Mouse (Mus musculus) erythroblast, adult 5-6 weeks (primary cell): ENCODE measurements around the gene Klhl9. TPM values are rescaled to one million over a fixed set of nuclear protein-coding genes. Genes with fewer than 3 reads are reported as not detected.

Experiments
- ATAC-seq: replicated peaks from 2 replicates; pipeline ENCODE4 v1.8.0; 2016; ENCODE audit warnings: moderate number of reproducible peaks, mild to moderate bottlenecking, moderate TSS enrichment, inconsistent platforms; ENCODE audit not compliant: poor library complexity, low FRiP score, severe bottlenecking
- total RNA-seq, 2 experiments: library from RNA; stranded (forward) in 1 of 2; stranded (reverse) in 1 of 2; fragments of 150-400 nt in 1 of 2; fragments of 200-764, 138-1000 nt in 1 of 2; gene quantifications; 2 replicates each; pipeline versions ENCODE4 v1.2.3 to v1.2.4; 2015 to 2017; ENCODE audit warnings: low replicate concordance in 2 of 2

The Klhl9 gene
- total RNA-seq, 2 experiments from 2014 or later, result 26.3 to 29.5 TPM

DNA sequence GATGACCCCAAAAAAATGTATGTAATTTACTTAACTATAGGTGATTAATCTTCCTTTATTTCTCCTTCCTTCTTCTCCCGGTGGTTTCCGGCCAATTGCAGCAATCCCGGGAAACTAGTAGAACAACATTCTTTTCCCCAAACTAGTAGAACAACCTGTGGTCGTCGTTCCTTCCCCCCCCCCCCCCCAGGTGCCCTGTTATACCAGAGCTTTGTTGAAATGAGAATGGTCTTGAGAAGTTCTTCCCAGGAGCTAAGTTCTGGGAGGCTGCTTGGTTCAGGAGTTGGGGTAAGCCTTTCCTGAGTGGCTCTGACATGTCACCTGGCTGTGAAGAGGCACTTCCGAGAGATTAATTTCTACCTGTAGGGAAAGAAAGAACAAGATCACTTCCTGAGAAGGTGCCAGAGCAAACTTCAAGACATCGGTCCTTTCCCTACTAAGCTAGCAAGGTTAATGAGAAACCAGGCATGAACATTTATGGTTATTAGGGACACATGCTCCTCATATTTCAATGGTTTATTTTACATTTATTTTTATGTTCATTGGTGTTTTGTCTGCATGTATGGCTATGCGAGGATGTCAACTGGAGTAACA, 1.3 kb upstream of the Klhl9 start:
- no peak for ATAC-seq

DNA sequence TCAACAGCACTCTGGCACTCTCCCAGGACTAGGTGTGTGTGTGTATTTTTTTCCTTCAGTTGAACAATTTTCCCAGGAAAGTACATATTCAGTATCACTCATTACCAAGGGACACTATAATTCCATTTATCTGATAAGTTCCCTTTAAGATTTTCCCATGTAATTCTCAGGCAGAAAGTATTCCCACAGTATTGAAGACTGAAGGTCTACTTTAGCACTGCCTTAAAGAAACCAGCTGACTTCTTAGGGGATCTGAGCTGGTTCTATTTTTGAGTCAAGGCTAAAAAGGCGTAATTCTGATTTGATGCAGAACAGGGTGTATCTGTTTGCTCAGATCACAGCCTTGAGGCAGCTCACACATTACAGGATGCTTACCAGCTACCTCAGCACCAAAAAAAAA, 3.5 kb downstream of the Klhl9 start:
- no peak for ATAC-seq

DNA sequence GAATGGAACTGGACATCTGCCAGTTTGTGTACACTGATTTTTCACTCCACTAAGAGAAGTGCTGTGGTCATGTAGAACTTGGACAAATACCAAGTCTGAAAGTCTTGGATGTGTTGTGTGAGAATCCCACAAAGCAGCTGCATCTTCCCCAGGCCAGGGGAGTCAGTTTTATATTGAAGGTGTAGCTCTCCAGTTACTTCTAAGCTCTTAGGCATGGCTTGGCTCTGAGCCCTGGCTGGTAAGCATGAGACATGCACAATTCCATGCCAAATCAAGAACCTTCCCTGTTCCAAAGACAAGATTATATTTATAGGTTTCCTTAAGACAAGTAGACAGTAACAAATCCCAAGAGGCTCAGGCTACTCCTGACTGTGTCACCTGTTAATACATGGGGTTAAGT, 7.2 kb downstream of the Klhl9 start:
- no peak for ATAC-seq

DNA sequence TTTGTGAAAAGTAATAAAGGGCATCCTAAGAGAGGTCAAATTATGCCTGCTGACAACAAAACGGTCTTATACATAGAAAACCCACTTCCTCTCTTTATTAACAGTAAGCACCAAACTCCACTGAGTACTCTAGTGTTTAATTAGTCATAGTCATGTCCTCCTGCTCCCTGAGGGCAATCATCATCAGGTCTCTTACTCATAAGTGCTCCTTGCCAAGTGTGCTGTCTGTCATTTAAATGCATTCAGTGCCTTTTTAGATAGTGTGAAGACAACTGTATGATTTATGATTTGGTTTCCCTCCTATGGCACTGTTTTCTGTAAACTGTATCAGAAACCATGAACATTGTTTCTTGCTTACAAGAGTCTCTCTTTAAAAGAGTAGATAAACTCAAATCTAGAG, 8.0 kb downstream of the Klhl9 start:
- no peak for ATAC-seq

DNA sequence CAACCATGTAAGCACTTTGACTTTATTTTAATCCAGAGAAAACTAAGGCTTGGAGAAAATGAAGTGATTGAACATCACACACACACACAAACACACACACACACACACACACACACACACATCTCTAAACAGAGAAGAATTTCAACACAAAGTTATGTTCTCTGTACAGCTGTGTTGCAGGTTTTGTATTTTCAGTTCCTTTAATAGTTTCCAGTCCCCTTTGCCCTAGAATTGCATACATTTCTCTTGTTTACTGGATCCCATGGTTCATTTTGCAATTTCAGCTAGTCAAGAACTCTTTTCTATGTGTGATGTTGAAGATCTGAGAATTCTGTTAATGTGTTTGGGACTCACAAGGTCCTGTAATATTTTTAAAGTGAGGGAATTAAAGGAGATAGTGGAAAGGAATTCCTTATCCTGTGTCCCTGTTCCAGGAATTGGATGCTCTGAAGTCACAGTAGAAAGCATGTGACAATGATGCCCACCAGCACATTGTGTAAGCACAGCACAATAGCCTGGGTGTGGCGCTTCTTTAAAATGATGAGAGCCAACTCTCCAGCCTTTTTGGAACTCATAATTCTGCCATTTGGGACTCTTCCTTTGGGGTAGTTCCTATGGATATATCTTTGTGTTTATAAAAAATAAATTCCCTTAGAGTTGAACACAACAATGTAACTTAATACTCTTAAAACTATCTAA, 15.0 kb downstream of the Klhl9 start:
- no peak for ATAC-seq

DNA sequence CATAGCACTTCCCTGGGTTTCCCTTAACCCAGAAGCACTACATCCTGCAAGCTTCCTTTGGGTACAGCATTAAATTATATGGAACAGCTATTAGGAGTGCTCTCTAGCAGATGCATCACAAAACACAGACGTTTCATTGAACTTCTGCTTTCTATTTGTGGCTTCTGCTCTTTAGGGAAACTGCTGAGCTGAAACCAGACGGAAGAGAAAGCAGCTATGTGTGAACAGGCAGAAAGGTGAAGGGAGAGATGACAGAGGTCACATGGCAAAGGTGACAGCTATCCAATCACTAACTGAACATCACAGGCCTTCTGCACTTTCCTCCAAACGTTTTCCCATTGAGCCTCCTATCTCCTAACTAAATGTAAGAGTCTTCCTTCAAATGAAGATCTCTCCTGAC, 16.3 kb downstream of the Klhl9 start:
- ATAC-seq, result no peak

DNA sequence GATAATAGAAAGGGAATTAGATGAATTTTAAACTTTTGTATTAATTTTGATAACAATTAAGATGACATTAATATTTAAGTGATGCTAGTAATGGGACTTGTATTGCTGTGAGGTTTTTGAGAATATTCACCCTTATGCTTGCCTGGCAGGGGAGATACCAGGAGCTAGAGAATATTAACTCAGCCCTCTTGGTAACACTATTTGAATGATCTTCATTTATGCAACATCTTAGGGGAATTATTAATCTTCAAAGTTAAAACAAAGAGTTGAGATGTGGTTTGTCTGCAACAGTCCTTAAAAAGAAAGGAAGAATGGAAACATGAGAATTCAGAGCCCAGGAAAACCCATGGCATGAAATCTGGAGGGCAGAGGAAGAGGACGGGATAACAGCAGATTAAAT, 23.0 kb downstream of the Klhl9 start:
- no peak for ATAC-seq

DNA sequence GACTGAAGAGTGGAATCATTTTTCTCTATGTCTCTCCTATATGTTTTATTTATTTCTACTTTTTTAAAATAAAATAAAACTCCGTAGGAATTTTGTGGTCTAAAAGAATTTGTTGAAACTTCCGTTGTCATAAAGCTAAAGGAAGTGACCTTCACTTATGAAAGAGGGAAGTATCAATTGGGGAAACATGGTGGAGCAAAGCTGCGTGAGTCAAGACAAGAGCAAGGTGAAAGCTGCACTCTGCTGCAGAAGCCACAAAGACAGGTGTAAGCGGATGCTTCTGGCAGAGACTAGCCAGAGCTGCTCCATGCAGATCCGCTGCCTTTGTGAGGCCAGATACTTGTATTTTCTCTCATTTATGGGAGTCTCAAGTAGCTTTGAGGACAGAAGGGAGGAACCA, 23.5 kb downstream of the Klhl9 start:
- ATAC-seq, result no peak

DNA sequence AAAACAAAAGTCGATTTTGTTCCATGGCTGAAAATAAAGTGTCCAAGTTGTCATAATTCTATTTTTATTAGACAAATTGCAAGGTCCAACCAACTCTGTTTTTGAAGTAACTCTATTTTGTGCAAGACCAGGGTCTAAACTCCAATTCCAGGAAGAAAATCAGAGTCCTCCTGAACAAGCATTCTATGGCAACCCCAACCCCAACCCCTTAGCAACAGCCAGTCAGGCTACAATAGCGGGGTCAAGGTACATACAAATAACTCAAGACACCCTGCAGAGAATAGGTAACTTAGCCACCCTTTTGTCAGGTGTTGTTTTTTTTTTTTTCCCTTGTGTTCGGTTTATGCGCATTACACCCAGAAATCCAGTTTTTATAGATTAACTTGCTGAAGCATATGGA, 24.5 kb downstream of the Klhl9 start:
- ATAC-seq, result no peak

DNA sequence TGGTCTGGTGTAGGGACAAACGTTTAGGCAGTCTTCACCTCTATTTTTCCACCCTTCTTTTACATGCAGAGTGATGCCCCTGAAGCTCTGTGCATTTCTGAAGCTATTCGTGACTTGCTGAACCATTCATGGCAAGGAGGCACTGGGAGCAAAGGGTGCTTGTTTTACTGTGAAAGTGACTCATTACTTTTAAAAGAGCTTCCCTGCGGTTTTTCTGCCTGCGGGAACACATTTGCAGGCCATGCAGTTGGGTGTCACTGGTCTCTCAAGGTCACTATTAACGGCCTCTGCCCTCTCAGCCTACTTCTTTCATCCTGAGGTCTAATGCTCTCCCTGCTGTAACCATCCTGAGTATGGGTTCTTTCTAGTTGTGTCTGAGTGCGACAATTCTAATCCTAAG, 25.2 kb downstream of the Klhl9 start:
- ATAC-seq, result no peak

DNA sequence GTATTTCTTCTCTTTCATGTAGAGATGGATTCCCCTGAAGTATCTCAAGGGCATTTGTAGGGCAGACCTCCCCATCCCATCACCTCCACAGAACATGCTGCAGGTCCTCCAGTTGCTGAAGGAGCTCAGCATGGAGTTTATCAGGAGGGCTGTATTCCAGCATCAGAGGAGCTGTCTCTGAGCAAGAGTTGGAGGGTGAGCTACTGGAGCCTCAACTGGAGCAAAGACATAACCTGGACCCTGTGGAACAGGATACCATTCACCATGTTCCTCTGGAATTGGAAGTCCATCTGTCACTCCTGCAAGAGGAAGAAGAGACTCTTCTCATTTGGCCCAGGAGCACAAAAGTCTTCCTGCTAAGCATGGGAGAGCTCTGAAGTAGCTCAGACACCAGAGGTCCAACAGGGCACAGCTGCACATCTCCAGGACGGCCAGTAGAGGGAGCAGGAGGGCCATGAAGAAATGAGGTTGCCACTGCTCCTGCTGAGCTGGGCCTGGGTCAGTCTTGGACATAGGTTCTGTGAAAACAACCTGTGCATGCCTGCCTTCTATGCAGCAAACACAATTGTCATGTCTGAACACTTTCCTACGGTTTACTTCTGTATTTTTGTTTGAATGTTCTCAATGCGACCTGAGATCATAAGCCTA, 25.9 kb downstream of the Klhl9 start:
- ATAC-seq, result peak; percentile 95

DNA sequence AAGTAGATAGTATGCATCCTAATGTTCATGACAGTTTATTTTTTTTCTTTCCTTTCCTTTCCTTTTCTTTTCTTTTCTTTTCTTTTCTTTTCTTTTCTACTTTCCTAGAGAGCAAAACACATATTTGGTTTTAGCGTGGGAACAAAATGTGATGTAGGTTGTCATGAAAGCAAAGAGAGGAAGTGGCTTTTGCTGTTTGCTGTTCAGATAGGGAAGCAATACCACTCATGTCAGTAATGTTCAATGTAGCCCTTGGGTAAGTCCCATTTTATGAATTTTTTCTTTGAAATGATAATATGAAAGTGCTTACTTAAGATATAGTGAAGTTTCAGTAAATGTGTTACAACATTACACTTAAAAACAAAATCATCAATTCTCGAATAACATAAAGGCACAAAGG, 28.9 kb downstream of the Klhl9 start:
- ATAC-seq, result no peak

DNA sequence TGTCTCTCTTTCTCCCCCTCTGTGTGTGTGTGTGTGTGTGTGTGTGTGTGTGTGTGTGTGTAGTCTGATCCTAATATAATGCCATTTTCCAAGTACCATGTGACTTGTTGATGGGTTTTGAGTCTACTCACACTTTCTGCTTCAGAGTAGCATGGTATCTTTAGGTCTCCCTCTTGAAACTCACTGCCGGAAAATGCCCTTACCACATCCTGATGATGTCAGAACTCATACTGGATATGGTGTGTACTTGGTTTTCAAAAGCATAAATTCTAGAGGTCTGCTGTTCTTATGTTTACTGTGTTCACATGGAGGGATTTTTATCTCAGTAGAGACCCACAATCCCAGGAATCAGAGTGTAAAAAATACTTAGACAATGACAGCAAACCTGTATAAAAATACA, 29.7 kb downstream of the Klhl9 start:
- ATAC-seq, result no peak

DNA sequence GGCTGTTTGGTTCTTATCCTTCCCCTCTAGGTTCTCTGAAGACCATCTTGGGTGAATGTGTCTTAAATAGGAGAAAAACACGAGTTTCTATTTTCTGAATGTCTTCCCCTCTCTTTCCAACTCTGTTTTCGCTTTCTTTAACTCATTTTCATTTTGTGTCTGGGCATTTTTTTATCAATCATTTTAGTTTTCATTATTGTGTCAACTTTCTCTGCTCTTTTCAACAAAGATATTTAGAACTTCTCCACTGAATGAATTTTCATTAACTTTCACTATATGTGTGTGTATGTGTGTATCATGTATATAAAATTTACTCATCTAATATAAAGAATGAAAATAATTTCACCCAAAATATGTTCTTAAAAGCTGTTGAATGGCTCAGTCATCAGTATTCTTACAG, 31.0 kb downstream of the Klhl9 start, which contains the start of gene Ifnab:
Ifnab (minus strand) TSS at position 101 of the 400 bp plus-strand sequence.
- no peak for ATAC-seq

DNA sequence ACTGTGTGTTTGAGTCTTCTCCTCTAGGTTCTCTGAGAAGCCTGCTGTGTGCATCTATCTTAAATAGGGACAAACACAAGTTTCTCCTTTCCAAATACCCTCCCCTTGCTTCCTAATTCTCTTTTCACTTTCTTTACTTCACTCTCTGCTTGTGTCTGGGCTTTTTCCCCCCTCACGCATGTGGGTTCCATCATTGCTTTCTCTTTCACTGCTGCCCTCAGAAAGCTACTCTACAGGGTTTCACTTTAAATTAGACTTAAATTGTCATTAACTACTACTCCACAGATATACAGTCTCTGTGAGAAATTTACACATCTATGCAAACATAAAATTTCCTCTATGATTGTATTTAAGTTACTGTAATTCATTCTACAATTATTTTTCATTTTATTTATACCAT, 38.5 kb downstream of the Klhl9 start, which contains the start of gene Ifna2:
Ifna2 (minus strand) TSS at position 101 of the 400 bp plus-strand sequence.
- ATAC-seq, result no peak

DNA sequence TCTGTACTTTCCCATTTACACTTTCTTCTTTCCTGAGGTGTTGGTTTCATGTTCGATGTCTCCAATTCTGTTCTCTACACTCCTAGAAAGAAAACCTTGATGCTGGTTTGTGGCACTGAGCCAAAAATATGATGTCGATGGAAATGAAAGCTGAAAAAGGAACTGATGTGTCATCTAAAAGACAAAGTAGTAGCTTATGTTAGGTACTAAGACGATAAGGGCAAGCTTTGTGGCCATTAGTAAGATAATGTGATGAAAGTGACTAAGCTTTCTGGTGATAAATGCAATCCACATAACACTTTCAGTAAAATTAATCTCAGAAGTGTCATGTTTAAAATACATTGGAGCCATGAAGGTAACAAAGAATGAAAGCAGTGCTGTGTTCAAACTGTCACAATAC, 40.9 kb downstream of the Klhl9 start:
- ATAC-seq, result no peak

DNA sequence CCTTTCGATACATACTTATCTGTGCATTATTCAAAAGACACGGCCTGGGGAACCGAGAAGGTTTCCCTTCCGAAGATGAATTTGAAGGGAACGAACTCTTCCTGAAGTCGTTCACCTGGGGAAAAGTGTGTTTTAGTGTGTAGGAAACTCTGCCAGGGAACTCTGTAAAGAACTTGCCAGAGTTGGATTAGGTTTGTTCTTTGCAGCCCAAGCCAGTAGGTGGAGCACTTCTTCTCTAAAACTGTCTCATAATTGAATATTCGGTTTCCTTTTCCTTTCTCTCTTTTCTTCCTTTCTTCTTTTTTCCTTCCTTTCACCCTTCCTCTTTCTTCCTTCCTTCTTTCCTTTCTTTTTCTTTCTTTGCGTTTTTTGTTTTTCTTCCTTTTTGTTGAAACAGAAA, 41.9 kb downstream of the Klhl9 start:
- no peak for ATAC-seq

DNA sequence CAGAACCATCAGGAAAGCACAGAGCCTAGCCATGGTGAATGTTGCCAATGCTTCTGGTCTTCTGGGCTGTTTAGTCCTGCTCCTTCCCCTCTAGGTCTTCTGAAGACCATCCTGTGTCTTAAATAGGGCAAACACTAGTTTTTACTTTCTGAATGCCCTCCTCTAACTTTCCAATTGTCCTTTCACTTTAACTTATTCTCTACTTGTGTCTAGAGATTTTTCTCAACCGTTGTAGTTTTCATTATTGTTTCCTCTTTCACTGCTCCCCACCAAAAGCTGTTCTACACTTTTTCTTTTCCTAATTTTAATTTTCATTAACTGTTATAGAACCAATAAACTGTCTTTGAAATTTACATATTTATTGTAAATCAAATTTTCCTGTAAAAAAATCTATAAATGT, 45.4 kb downstream of the Klhl9 start, which contains the start of gene Ifna16:
Ifna16 (minus strand) TSS at position 101 of the 400 bp plus-strand sequence.
- ATAC-seq, result no peak
